Mouse (Mus musculus) stomach, embryonic 14.5 days (tissue): ENCODE measurements around the gene Klhdc8b. TPM values are rescaled to one million over a fixed set of nuclear protein-coding genes. Genes with fewer than 3 reads are reported as not detected.

ENCODE experiments used
- ATAC-seq: fragments of 200-750 bp; cut with Nextera tagmentation; 2 replicates; pipeline ENCODE4 v1.8.0; 2017; ENCODE audit warnings: low read depth, moderate TSS enrichment; ENCODE audit not compliant: insufficient number of reproducible peaks, insufficient read depth, low FRiP score
- H3K27ac ChIP-seq: fragments of 300-500 bp; sonication (generic); 2 replicates; pipeline ENCODE4 v1.5.1; 2014; ENCODE audit warnings: mild to moderate bottlenecking, low read length, moderate library complexity, mixed read lengths
- H3K27me3 ChIP-seq: fragments of 300-500 bp; sonication (generic); 2 replicates; pipeline ENCODE4 v1.6.1; 2014; ENCODE audit warnings: low read length, control low read depth, mixed read lengths; ENCODE audit not compliant: control insufficient read depth, insufficient read depth
- H3K36me3 ChIP-seq: fragments of 300-500 bp; sonication (generic); 2 replicates; pipeline ENCODE4 v1.6.1; 2014; ENCODE audit warnings: mild to moderate bottlenecking, control low read depth, low read length, moderate library complexity, mixed read lengths; ENCODE audit not compliant: control insufficient read depth, insufficient read depth
- H3K4me1 ChIP-seq: fragments of 300-500 bp; sonication (generic); 2 replicates; pipeline ENCODE4 v1.6.1; 2014; ENCODE audit warnings: low read length, control low read depth, mixed read lengths; ENCODE audit not compliant: control insufficient read depth, insufficient read depth
- H3K4me2 ChIP-seq: fragments of 300-500 bp; sonication (generic); replicated peaks from 2 replicates; pipeline ENCODE4 v1.6.1; 2014; ENCODE audit warnings: low read depth, low read length, control low read depth
- H3K4me3 ChIP-seq: fragments of 300-500 bp; sonication (generic); 2 replicates; pipeline ENCODE4 v1.5.1; 2014; ENCODE audit warnings: low read depth, low read length, control low read depth
- H3K9ac ChIP-seq: fragments of 300-500 bp; sonication (generic); replicated peaks from 2 replicates; pipeline ENCODE4 v1.6.1; 2014; ENCODE audit warnings: low read depth, mild to moderate bottlenecking, control low read depth, low read length, moderate library complexity, mixed read lengths
- H3K9me3 ChIP-seq: fragments of 300-500 bp; sonication (generic); 2 replicates; pipeline ENCODE4 v1.6.1; 2016; ENCODE audit warnings: low read depth, low read length, control low read depth; ENCODE audit not compliant: control insufficient read depth
- WGBS: fragments of 180-500 bp; shearing (Covaris S2); extraction: QIAGEN DNeasy Blood & Tissue Kit; methylation state at CpG from one replicate; pipeline ENCODE4 v1.1.7; 2014; 5-methylcytosine and 5-hydroxymethylcytosine counted together
- polyA plus RNA-seq: library from polyadenylated mRNA; unstranded; fragments of >200 nt; fragmentation: Nextera tagmentation; extraction: Ambion mirVana; gene quantifications from 2 replicates; pipeline ENCODE4 v1.2.1, GENCODE M21; 2014

Gene Klhdc8b
- polyA plus RNA-seq, 1 experiment from 2014 or later: 64.9 TPM

DNA sequence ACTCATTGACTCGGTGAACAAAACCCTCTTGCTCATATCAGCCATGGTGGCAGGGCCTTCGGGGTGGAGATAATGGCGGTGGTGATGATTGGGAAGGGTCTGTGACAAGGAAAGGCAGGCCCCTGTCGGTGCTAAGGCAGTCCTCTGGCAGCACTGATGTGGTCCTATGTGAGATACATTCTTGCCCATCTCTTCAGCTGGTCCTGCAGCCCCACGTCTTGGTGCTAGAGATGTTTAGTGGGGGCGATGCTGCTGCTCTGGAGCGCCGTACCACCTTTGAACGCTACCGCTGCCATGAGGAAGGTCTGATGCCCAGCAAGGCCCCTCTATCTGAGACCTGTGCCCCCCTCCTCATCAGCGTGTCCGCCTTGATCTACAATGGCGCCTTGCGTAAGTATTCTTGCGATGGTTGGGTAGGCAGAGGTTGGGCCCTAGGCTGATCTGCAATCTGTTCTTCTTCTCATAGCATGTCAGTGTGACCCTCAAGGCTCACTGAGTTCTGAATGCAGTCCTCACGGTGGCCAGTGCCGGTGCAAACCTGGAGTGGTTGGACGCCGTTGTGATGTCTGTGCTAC is 24.0 kb upstream of the Klhdc8b start:
- H3K4me3 ChIP-seq: no peak overlapping the region
- WGBS: 91% methylated on average over 19 of the region's 19 CpGs

DNA sequence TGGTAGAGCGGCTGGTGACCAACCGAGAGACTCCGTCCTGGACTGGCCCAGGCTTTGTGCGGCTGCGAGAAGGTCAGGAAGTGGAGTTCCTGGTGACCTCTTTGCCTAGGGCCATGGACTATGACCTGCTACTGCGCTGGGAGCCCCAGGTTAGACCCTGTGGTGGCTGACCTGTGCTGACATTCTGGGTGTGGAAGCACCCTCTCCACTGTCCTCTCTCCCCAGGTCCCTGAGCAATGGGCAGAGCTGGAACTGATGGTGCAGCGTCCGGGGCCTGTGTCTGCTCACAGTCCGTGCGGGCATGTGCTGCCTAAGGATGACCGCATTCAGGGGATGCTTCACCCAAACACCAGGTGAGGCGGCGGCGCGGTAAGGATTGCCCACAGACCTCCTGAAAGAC is 22.6 kb upstream of the Klhdc8b start:
- Histone ChIP-seq H3K27ac (no peak overlapping the region), H3K9me3 (no peaks in the 10 kb centered on the region), H3K4me3 (no peak overlapping the region), H3K4me1 (peaks cover 13% of the 10 kb centered on the region; the same call in 1 of the 2 replicates), H3K9ac (no peak overlapping the region), H3K4me2 (no peak overlapping the region), H3K36me3 (peaks cover 68% of the 10 kb centered on the region), H3K27me3 (no peaks in the 10 kb centered on the region)
- 92% methylated on average over 15 of the region's 15 CpGs for WGBS
- no peak for ATAC-seq

More for the DNA sequence above, 24.0 kb upstream of the Klhdc8b start:
- Histone ChIP-seq H3K36me3 (peaks cover 78% of the 10 kb centered on the region), H3K9ac (no peak overlapping the region), H3K9me3 (no peaks in the 10 kb centered on the region), H3K4me1 (peaks cover 10% of the 10 kb centered on the region; the same call in 1 of the 2 replicates), H3K4me2 (no peak overlapping the region), H3K27ac (no peak overlapping the region), H3K27me3 (no peaks in the 10 kb centered on the region)
- no peak for ATAC-seq

DNA sequence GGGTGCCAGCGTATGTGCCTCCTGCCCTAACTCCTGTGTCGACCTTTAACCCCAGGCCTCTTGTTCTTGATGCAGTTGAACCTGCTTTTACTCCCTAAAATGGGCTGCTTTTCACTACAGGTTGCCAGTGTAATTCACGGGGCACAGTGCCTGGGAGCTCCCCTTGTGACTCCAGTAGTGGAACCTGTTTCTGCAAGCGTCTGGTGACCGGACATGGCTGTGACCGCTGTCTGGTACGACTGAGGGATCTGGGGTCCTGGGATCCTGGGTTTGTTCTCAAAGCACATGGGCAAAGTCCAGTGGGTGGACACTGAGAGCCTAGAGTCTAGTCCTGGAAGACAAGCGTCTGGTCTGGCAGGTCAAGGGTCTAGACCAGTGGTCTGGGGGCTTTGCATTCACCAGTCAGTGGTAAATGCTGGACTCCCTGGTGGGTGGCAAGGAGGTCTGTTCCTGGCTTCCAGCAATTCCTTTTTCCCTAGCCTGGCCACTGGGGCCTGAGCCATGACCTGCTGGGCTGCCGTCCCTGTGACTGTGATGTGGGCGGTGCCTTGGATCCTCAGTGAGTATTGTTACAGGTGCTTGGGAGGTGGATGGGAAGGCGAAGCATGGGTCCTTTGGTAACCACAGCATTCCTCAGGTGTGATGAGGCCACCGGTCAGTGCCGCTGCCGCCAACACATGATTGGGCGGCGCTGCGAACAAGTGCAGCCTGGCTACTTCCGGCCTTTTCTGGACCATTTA is 21.8 kb upstream of the Klhdc8b start:
- H3K27ac ChIP-seq: no peak overlapping the region
- H3K4me2 ChIP-seq: no peak overlapping the region
- no peaks in the 10 kb centered on the region for H3K9me3 ChIP-seq
- no peak overlapping the region for H3K4me3 ChIP-seq
- ATAC-seq: no peak
- H3K4me1 ChIP-seq: peaks cover 14% of the 10 kb centered on the region; the same call in 1 of the 2 replicates
- H3K27me3 ChIP-seq: no peaks in the 10 kb centered on the region
- peaks cover 60% of the 10 kb centered on the region for H3K36me3 ChIP-seq
- 95% methylated on average over 18 of the region's 18 CpGs for WGBS
- H3K9ac ChIP-seq: no peak overlapping the region

DNA sequence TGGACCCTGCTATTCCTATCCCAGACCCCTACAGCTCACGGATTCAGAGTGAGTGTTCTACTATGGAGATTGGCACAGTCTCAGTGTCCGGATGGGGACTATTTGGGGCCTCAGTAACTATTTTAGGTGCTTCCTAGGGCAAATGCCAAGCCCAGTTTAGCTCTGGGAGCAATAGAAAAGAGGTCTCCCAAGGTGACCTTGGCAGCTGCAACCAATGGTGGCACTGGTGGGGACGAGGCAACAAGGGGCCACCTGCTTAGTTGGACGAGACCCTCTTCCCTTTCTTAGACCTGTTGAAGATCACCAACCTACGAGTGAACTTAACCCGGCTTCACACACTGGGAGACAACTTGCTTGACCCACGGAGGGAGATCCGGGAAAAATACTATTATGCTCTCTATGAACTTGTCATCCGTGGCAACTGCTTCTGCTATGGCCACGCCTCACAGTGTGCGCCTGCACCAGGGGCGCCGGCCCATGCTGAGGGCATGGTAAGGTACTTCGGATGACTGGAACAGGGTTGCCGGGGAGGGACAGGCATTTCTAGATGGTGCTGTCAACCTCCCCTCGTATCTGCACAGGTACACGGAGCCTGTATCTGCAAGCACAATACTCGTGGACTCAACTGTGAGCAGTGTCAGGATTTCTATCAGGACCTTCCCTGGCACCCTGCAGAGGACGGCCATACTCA is 20.3 kb upstream of the Klhdc8b start:
- Histone ChIP-seq H3K36me3 (peaks cover 45% of the 10 kb centered on the region), H3K27me3 (no peaks in the 10 kb centered on the region), H3K9me3 (no peaks in the 10 kb centered on the region), H3K4me2 (no peak overlapping the region), H3K27ac (no peak overlapping the region), H3K9ac (no peak overlapping the region), H3K4me1 (peaks cover 14% of the 10 kb centered on the region; the same call in 1 of the 2 replicates), H3K4me3 (no peak overlapping the region)
- no peak for ATAC-seq
- 89% methylated on average over 19 of the region's 19 CpGs for WGBS

DNA sequence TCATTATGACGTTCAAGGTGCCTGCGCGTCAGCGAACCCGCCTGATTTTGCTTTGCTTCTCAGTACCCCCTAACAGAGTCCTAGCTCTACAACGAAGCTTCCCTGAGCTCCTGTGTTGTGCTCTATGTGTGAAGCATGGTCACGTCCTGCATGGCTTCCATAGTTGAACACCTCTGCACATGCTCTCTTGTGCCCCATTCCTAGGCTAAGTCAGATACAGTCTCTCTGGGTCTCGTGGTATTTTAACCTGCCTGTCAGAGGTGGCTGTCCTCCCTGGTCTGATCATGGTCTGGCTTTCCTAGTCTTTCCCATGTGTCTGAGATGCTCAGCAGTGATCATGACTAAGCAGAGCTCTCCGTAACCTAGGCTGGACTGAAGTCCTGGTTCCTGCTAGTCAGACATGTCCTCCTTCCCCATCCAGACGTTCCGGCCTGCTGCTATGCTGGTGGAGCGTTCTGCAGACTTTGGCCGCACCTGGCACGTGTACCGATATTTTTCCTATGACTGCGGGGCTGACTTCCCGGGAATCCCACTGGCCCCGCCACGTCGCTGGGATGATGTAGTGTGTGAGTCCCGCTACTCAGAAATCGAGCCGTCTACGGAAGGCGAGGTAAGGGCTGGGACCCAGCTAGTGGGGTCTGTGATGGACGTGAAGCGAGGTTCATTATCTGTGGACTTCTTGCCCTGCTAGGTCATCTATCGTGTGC is 19.6 kb upstream of the Klhdc8b start:
- peak overlapping the region; percentile 76; the same call in 1 of the 2 replicates for H3K9ac ChIP-seq
- no peaks in the 10 kb centered on the region for H3K9me3 ChIP-seq
- peak overlapping the region; percentile 59; the same call in 1 of the 2 replicates for H3K4me3 ChIP-seq
- no peak overlapping the region for H3K27ac ChIP-seq
- 89% methylated on average over 28 of the region's 28 CpGs for WGBS
- H3K36me3 ChIP-seq: peaks cover 38% of the 10 kb centered on the region
- ATAC-seq: no peak
- no peaks in the 10 kb centered on the region for H3K27me3 ChIP-seq
- H3K4me2 ChIP-seq: peak overlapping the region; percentile 94
- peaks cover 14% of the 10 kb centered on the region; the same call in 1 of the 2 replicates for H3K4me1 ChIP-seq

DNA sequence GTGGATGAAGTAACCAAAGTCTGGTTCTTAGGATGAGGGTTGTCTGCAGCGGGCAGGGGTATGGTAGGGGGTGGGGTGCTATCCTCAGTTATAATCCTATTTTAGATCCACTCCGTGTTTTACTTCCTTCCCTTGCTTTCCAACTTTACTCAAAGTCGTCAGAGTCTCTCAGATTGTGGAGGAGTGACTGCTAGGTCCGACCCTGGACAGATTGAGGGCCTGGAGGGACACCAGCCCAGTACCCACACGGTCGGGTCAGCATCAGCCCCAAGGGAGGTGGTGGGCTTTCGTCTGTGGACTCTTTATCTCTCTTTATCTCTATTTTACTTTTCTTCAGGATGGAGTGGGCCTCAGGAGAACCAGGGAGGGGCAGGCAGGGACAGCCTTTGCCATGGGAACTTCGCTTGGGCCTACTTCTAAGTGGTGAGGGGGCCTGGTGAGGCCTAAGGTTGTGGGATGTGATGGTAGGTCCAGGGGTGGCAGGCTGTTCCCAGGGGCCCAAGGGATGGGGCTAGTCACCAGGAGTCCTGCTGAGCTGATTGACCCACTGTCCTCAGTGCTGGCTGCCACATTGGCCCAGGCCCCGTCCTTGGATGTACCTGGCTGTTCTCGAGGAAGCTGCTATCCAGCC is 18.5 kb upstream of the Klhdc8b start, which contains the start of gene Lamb2:
TSS of gene Lamb2 (plus strand) at position 16 of the 631 bp plus-strand sequence.
- Histone ChIP-seq H3K27ac (peak within 1 kb of the TSS; percentile 91), H3K9me3 (no peaks in the 10 kb centered on the region), H3K27me3 (no peaks in the 10 kb centered on the region), H3K4me3 (peak within 1 kb of the TSS; percentile 59), H3K4me1 (peaks cover 14% of the 10 kb centered on the region; the same call in 1 of the 2 replicates), H3K4me2 (peak within 1 kb of the TSS; percentile 94), H3K36me3 (peaks cover 27% of the 10 kb centered on the region), H3K9ac (peak within 1 kb of the TSS; percentile 76)
- peak; percentile 55; the same call in 1 of the 2 replicates for ATAC-seq
- 4% methylated on average over 10 of the region's 10 CpGs for WGBS

DNA sequence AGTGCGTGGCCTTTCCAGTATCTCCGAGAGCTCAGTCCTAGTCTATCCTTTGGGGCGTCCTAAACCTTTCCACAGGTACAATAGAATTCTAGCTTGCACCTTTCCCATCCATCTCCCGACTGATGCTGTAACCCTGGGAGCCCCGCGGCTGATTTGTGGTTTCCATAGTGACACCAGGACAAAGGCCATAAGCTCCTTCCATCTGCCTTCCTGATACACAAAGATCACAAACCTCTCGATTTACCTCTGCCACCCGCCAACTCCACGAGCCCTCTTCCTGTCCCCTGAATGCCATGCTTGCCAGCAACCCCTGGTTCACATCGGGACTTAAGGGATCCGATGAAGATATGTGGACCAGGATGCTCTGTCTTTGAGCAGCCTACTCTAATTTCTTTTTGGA is 17.9 kb upstream of the Klhdc8b start:
- Histone ChIP-seq H3K4me1 (peaks cover 14% of the 10 kb centered on the region; the same call in 1 of the 2 replicates), H3K4me3 (no peak overlapping the region), H3K27me3 (no peaks in the 10 kb centered on the region), H3K36me3 (peaks cover 22% of the 10 kb centered on the region), H3K4me2 (peak overlapping the region; percentile 94; the same call in 1 of the 2 replicates), H3K27ac (no peak overlapping the region), H3K9ac (no peak overlapping the region), H3K9me3 (no peaks in the 10 kb centered on the region)
- peak; percentile 1; the same call in 1 of the 2 replicates for ATAC-seq
- WGBS: 33% methylated on average over 11 of the region's 11 CpGs
